Mouse (Mus musculus) brain, adult 2 months (tissue): ENCODE results near the gene Sfta2.

ENCODE experiments used
- DNase-seq: peaks from one replicate; pipeline ENCODE4 v3.0.0; 2011; ENCODE audit warnings: low read depth, low spot score

Sfta2 gene

DNA sequence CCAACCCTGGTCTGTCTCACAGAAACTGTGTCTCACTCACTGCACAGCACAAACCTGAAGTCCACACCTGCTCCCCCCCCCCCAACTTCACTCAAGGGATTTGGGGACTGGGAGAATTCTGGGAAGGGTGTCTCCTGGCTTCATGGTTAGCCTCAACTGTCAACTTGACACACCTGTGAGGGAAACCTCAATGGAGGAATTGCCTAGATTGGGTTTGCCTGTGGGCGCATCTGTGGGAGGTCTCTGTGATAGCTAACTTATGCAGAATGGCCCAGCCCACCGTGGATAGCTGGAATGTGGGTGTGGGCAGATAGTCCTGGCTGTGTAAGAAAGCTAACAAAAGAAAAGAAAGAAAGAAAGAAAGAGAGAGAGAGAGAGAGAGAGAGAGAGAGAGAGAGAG, at the start of gene Sfta2:
Gene Sfta2 (plus strand): TSS at position 301 of the 400 bp plus-strand sequence.
- DNase-seq, result no peak

DNA sequence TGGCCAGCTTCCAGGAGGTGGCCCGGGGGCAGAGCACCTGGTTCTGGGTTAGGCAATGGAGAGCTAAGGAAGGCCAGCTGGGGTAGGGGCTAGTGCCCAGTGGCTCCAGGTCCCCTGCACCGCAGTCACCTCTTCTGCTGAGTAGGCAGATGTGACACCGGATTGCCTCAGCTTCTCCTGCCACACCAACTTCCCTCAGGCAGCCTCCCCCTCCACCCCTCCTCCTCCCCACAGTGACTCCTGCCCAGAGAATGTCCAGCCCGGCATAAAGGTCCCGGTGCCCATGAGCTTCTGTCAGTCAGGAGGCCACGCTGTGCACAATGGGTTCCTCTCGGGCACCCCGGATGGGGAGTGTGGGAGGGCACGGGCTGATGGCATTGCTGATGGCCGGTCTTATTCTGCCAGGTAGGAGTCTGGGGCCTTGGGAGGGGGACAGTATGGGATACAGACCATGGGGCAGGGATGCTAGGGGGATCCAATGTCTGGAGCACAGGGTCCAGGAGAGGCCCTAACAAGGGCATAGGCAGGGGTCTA, 49.4 kb upstream of the Sfta2 start, which contains the start of gene Cdsn:
Gene Cdsn (plus strand): TSS at position 248 of the 534 bp plus-strand sequence.
- no peak for DNase-seq

DNA sequence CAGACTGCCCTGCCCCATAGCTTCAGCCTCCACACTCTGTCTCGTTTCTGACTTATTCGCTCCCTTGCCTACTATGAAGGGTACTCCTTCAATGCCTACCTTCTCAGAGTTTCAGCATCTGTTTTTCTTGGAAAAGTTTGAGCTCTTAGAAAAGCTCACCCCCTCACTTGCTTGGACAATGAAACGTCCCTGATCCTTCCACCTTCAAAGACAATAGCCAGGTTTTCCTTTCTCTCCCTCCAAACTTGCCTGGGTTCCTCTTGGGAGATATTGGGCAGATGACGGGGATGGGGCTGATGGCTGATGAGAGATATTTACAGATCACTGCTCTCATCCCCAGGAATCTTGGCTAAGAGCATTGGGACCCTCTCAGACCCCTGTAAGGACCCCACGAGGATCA, 47.0 kb upstream of the Sfta2 start:
- no peak for DNase-seq

DNA sequence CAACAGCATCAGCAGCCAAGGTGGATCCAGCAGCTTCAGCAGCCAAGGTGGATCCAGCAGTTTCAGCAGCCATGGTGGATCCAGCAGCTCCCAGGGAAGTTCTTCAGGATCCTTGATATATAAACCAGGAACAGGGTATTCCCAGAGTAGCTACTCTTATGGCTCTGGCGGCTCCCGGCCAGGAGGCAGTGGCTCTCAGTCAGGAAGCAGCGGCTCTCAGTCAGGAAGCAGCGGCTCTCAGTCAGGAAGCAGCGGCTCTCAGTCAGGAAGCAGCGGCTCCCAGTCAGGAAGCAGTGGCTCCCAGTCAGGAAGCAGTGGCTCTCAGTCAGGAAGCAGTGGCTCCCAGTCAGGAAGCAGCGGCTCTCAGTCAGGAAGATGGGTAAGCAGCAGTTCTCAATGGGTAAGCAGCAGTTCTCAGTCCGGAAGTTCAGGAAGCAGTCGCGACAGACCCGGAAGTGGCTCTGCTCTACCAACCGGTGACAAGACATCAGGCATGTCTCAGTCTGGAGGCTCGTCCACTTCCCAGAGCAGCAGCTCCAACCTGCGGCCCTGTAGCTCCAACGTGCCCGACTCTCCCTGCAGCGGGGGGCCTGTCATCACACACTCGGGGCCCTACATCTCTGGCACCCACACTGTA, 46.5 kb upstream of the Sfta2 start:
- no peak for DNase-seq

DNA sequence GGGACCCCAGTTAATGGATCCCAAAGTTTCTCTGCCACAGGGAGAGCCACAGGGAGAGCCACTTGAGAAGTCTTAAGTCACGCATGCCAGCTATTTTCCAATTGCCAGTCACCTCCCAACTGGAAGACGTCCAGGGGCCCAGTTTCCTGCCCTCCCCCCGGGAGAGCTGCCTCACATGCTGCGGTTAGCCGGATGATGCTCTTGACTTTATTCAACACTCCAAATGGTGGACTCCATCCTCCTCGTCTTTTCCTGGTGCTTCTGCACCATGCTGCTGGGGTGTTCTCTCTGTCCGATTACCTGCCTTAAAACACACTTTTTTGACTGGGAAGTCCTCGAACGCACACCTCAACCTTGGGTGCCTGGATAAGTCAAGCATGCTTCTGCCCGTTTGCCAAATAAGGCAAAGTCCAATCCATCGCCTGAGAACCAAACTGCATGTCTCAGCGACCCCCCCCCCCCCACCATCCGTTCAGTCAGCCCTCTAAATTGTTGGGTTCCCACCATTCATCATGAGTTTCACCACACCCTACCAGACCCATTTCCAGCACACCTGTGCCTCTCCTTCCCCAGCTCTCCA, 45.1 kb upstream of the Sfta2 start:
- no peak for DNase-seq

DNA sequence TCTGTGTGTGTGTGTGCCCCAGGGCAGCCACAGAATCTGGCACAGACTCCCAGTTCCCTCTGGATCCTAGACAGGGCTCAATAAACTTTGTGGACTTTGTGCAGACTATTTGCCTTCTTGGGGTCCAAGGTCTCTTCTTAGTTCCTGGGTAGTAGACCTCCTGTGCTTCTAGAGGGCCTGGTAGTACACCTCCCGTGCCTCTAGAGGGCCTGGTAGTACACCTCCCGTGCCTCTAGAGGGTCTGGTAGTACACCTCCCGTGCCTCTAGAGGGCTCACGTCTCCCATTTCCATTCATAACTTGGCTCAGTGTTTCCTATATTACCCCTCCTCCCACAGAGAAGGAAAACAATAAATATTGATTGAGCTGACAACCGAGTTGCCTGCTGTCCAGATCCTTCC, 44.5 kb upstream of the Sfta2 start:
- DNase-seq, result peak; percentile 66

DNA sequence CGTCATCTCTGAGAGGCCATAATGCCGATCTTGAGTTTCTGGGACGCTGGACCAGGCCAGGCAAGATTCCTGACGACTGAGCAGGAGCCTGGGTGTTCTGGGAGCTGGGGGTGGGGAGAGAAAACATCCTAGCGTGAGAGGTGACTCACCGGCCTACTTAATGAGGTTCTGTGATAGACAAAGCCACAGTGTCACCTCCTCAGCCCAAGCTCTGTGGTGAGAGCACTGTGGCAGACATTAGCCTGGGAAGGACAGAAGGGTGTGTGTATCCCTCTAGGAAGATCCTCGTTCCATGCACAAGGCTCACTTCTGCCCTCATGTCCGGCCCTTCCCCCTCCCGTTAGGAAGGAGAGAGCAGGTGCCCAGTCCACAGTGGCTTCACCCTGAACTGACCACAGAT, 44.0 kb upstream of the Sfta2 start:
- peak; percentile 24 for DNase-seq

DNA sequence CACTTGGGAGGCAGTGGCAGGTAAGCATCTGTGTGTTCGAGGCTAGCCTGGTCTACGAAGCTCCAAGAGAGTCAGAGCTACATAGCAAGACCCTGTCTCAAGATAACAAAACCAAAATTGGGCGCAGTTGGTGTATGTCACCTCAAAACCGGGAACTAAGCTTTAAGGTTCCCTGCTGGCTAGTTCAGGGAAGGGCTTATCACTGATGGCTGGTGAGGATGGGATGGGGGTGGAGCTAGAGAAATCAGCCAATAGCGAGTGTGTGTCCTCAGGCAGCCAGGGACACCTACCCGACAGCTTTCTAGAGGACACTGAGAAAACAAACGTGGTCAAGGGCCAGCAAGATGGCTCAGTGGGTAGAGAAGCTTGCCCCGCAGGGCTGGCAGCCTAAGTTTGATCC, 43.1 kb upstream of the Sfta2 start:
- DNase-seq, result no peak

DNA sequence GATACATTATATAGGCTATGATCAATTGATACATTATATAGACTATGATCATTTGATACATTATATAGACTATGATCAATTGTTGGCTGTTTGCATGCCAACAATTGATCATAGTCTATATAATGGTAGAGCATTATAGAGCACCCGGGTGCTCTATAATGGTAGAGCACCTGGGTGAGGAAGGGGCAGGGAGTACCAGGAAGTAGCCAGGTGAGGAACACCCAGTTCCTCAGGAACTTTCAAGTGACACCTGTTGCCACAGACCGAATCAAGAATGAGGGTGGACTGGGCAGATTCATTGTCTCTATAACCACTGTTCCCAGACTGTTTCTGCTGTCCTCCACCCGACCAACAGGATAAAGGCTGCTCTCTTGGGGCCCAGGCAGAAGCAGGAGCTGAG, 34.2 kb upstream of the Sfta2 start, which contains the start of gene 2300002M23Rik:
Gene 2300002M23Rik (plus strand): TSS at position 301 of the 400 bp plus-strand sequence.
- no peak for DNase-seq

DNA sequence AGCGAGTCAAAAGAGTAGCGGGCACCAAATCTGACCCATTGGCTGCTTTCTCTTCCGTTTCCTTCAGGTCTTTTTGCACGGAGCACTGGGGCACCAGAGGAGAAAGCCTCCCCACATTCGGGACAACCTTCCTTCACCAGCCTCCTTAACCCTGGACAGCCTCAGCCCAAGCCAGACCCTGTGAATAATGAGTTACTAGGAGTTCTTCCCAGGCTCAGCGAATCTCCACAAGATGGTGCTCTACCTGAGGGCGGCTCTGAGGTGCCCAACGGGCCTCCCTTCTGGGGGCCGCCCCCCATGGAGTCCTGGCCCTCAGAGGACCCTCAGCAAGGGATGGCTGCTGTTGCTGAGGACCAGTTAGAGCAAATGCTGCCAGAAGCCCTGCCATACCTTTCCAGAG, 33.6 kb upstream of the Sfta2 start:
- DNase-seq, result no peak

DNA sequence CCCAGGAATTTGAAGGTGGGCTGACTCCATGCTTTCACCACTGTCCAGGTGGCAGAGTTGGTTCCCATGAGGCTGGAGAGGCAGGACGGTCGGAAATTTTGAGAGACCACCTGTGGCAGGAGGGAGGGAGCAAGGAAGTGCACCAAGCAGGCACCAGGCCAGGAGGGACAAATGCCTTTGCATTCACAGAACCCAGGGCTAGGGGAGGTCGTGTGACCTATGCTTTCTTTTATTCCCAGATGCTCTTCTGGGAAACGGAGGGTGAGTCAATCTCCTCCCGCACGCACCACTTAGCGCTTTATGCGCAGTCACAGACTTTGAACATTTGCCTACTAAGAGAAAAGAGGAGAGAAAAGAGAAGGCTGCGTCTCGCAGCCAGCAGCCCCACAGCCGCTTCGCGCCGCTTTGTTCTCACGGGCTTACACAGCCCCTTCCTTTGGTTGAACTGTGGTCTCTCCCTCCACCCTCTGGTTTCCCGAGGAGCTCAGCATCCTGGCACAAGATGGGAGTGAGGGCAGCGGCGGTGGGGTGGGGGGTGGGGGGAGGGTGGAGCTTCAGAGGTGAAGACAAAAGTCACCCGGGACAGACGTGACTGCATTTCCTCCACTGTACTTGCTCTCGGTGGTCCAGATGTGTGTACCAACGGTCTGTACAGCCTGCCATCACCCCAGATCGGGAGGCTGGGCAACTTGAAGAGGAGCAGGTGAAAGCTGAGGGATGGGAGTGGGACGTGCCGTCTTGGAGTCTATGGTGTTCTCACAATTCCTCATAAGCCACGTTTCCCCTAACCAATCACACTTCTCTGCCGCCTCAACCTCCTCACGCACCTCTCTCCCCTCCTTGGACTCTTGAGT, 32.0 kb upstream of the Sfta2 start:
- peak; percentile 29 for DNase-seq

DNA sequence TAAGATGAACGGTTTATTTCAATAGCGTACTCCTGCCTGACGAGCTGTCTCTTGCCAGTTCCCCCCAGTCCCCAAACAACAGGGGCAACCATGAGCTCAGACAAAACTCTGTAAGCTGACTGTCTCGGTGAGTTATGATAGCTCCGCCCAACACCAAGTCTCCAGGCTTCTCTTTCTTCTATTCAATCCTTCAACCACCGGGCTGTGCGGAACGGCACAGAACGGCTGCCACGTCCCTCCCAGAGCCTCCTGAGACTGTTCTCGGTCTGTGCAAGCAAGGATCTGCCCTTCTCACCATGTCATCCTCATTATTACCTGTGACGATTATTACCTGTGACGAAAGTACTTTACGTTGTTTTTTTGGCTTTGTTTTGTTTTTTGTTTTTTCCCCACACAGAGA, 30.5 kb upstream of the Sfta2 start:
- no peak for DNase-seq

DNA sequence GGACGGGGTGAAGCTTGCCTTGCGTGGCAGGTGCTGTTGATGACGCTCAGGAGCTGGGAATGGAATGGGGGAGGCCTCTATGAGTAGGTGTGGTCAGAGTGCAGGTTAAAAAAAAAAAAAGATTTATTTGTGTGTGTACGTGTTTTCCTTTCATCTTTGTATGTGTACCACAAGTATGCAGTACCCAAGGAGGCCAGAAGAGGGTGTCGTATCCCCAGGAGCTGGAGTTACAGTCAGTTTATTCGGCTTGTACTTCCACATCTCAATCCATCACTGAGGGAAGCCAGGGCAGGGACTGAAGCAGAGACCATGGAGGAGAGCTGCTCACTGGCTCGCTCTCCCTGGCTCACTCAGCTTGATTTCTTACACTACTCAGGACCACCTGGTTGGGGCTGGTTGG, 29.9 kb upstream of the Sfta2 start:
- DNase-seq, result no peak

DNA sequence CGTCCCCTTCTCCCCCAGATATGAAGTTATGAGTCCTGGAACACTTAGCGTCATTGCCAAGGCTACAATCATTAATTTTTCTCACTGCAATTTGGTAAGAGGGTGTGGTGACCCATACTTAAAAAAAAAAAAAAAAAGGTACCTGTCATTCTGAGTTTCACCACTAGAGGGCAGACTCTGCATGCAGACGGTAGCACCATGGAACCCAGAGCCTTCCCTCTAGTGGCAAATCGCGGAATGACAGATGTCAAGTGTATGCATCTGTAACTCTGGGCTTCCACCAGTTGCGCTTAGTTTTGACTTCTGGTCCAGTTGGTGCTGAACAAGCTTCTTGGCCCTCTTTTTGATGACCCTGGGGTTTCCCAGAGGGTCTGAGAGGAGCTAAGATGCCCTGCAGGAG, 23.1 kb upstream of the Sfta2 start:
- peak; percentile 91 for DNase-seq

DNA sequence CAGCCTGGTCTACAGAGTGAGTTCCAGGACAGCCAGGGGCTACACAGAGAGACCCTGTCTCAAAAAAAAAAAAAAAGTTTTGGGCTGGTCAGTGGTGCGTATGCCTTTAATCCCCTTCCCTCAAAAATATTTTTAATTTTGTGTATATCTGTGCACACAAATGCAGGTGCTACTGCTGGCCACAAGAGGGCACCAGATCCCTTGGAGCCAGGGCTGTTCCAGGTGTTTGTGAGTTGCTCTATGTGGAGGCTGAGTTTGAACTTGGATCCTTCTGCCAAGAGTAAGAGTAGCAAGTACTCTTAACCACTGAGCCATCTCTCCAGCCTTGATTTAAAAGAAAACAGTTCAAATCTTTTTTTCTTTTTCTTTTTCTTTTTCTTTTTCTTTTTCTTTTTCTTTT, 18.4 kb upstream of the Sfta2 start:
- DNase-seq, result no peak

DNA sequence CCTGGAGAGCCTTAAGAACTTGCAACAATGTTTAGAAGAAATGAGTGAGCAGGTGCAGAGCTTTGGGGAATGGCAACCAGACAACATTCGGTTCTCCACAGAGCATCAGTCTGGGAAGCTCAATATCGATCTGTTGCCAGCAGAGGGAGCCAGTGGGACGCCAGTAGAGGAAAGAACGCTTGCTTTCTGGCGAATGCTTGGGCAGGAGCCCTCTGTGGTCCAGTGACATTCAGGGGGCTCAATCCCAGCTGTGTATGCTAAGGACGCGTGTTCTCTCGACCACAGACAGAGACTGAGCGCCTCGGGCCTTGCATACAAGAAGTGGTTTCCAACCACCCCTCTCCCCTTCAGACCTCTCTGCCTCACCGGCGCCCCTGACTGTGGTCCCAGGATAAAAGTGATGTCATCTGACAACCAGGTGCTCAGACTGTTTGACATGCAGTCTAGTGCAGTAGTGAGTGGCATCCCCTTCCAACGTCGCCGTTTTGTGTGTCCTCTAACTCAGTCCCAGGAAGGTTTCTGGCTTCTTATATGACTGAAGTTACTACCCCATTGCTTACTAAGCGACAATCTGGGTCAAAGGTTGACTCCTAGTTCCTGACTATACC, 16.9 kb upstream of the Sfta2 start:
- peak; percentile 87 for DNase-seq

DNA sequence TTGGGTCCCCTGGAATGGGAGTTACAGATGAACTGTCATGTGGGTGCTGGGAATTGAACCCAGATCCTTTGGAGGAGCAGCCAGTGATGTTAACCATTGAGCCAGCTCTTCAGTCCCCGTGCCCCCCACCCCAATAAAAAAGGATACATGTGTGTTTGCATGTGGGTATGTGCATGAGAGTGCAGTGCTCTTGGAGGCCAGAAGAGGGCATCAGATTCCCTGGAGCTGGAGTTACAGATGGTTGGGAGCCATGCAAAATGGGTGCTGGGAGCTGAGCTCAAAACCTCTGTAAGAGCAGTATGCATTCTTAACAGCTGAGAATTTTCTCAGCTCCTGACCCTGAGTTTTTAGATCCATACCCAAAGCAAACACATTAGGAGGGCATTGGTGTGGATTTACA, 14.1 kb upstream of the Sfta2 start:
- DNase-seq, result no peak

DNA sequence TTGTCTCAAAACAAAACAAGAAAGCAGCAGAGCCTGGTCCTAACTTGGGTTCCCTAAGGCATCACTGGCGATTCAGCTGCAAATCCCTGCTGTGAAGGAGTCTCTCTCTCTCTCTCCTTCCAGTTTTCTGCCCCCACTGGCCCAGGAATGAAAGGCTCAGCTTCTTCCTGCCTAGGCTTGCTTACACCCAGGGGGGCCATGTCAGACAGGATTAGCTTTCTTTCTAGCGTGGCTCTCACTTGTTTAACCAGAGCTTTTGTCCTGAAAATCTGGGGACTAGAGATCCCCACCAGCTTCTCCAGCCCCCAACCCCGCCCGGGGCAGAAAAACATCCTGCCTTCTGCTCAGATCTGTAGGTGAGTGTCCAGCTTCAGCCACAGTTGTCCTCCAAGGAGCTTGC, 13.0 kb upstream of the Sfta2 start:
- DNase-seq, result no peak

DNA sequence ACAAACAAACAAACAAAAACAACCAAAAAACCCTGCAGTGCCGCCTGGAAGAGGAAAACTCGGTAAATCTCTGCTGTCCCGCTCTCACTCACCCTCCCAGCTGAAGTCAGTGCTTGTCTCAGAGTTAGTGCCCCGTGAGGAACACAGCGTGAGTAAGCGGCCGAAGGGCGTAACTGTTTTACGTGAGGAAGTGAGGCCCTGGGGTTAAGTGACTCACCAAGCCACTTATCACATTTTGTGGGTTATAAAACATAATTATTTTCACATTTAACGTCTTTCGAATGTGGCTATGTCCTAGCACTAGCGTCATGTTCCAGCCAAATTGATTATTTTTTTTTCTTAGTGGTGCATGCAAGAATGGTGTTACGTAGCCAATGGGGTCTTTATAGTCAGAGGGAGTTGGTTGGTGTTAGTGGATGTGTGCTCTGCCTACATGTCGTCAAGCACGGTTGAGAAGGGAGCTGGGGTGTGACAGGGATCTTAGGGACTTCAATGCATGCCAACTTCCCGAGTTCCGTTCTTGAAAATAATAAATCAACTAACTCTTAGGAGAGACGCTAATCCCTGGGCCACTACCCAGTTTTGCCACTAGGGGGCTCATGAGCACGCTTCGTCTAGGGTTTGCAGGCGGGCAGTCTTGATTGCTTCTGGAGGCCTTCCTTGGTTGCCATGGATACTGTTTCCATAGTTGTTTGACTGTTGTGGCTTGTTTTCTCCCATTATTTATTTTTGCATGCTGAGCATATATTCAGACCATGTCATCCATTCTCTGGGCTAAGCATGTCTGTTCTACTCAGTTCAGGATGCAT, 10.7 kb upstream of the Sfta2 start:
- DNase-seq, result peak; percentile 88

DNA sequence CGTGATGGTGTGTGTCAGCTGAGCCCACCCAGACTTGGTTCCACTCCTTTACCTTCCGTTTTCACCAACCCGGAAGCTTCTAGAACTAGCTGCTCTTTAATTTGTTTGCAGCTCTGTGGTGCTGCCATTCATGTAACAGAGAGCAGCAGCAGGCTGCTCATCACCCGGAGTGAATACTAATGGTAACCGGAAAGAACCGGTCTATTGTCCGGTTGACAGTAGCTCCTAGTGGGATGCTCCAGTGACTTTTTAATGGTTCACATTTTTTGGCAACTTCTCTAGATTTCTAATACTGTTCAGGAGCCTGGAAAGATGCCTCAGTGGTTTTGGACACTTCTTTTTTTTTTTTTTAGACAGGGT, 10.2 kb upstream of the Sfta2 start:
- no peak for DNase-seq

DNA sequence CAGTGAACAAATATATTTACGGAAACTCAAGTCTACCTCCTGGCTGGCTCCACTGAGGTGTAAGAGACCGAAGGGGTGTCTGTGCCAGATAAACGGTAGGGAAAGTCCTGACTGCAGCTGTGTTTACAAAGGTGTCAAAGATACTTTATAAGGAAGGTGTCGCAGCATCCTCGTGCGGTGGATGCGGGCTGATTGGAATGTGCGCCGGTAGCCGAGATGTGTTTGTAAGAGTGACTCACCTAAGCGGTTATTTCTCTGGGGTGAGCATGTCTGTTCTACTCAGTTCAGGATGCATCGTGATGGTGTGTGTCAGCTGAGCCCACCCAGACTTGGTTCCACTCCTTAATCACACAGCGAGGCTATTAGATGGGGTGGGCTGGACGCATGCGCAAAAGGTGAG, 9.6 kb upstream of the Sfta2 start:
- peak; percentile 15 for DNase-seq
